Mouse (Mus musculus) ES-CJ7 (cell line): ENCODE data around the gene Vmn1r226.

Experiments
- DNase-seq: peaks from one replicate; pipeline ENCODE4 v3.0.0; 2011; ENCODE audit warnings: low read depth, low spot score

Gene Vmn1r226

GRCm38 (mm10) chr17:20682543-20682942 is at the start of gene Vmn1r226:
Vmn1r226 (plus strand) TSS chr17:20682843.
- DNase-seq, result no peak

DNA sequence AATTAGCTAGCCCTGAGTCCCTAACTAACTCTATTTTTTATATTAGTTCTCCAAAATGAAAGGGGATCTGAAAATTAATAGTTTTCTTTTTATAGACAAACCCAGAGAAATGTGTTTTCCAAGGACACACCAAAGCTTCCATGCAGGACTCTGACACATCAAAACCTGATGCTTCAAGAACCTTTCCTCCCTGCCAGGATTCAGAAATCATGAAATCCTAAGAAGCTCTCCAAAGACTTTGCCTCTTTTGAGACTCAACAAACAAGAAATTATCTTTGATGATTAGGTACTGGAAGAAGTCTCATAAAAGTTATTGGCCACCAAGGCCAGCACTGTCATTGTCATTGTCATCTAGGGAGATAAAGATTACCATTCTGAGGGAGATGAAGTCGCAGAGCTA is 46.9 kb downstream of the Vmn1r226 start, which contains the start of gene Vmn1r227:
Vmn1r227 (plus strand) TSS at position 301 of the 400 bp plus-strand sequence.
- DNase-seq, result no peak
